Mouse (Mus musculus) embryonic facial prominence, embryonic 14.5 days (tissue): Measurements from ENCODE around the gene Vat1l. TPM values are rescaled to one million over a fixed set of nuclear protein-coding genes. Genes with fewer than 3 reads are reported as not detected.

Experiments used
- ATAC-seq: fragments of 200-750 bp; cut with Nextera tagmentation; 2 replicates; pipeline ENCODE4 v1.8.0; 2017; ENCODE audit warnings: low read depth, moderate number of reproducible peaks, moderate TSS enrichment
- DNase-seq: peaks from one replicate; pipeline ENCODE4 v3.0.0-alpha.2; 2015; ENCODE audit warnings: low spot score
- H3K27ac ChIP-seq: fragments of 300-500 bp; sonication (generic); replicated peaks from 2 replicates; pipeline ENCODE4 v1.5.1; 2014; ENCODE audit warnings: low read depth, mild to moderate bottlenecking, low read length, moderate library complexity
- H3K27me3 ChIP-seq: fragments of 300-500 bp; sonication (generic); replicated peaks from 2 replicates; pipeline ENCODE4 v1.6.1; 2014; ENCODE audit warnings: low read length; ENCODE audit not compliant: control insufficient read depth, insufficient read depth
- H3K36me3 ChIP-seq: fragments of 300-500 bp; sonication (generic); 2 replicates; pipeline ENCODE4 v1.6.1; 2014; ENCODE audit warnings: low read length, mixed read lengths; ENCODE audit not compliant: control insufficient read depth, insufficient read depth
- H3K4me1 ChIP-seq: fragments of 300-500 bp; sonication (generic); 2 replicates; pipeline ENCODE4 v1.6.1; 2014; ENCODE audit warnings: antibody characterized with exemption, low read length; ENCODE audit not compliant: control insufficient read depth, insufficient read depth
- H3K4me2 ChIP-seq: fragments of 300-500 bp; sonication (generic); 2 replicates; pipeline ENCODE4 v1.6.1; 2014; ENCODE audit warnings: low read depth, mild to moderate bottlenecking, low read length, moderate library complexity, mixed read lengths
- H3K4me3 ChIP-seq: fragments of 300-500 bp; sonication (generic); 2 replicates; pipeline ENCODE4 v1.5.1; 2014; ENCODE audit warnings: low read depth, mild to moderate bottlenecking, low read length
- H3K9ac ChIP-seq: fragments of 300-500 bp; sonication (generic); 2 replicates; pipeline ENCODE4 v1.6.1; 2014; ENCODE audit warnings: low read depth, mild to moderate bottlenecking, low read length, moderate library complexity, mixed read lengths
- H3K9me3 ChIP-seq: fragments of 300-500 bp; sonication (generic); 2 replicates; pipeline ENCODE4 v1.6.1; 2016; ENCODE audit warnings: low read length; ENCODE audit not compliant: control insufficient read depth
- WGBS: fragments of 180-500 bp; shearing (Covaris S2); extraction: QIAGEN DNeasy Blood & Tissue Kit; methylation state at CpG from one replicate; pipeline ENCODE4 v1.1.7; 2014; 5-methylcytosine and 5-hydroxymethylcytosine counted together
- polyA plus RNA-seq: library from polyadenylated mRNA; unstranded; fragments of >200 nt; fragmentation: Nextera tagmentation; extraction: Ambion mirVana; gene quantifications from 2 replicates; pipeline ENCODE4 v1.2.1, GENCODE M21; 2014

Gene Vat1l
- polyA plus RNA-seq, 1 experiment from 2014 or later: 5.0 TPM

GRCm38 (mm10) chr8:114314669-114315325 lies 109.4 kb downstream of the Vat1l start:
- DNase-seq (no peak), ATAC-seq (peak; percentile 47; the same call in 1 of the 2 replicates)
- Histone ChIP-seq H3K27me3 (no peaks in the 10 kb centered on the region), H3K4me1 (no peaks in the 10 kb centered on the region), H3K36me3 (no peaks in the 10 kb centered on the region), H3K4me3 (no peak overlapping the region), H3K9me3 (peaks cover 4% of the 10 kb centered on the region; the same call in 1 of the 2 replicates), H3K4me2 (no peak overlapping the region), H3K9ac (no peak overlapping the region), H3K27ac (no peak overlapping the region)
- 37% methylated on average over 5 of the region's 5 CpGs for WGBS

- ATAC-seq: no peak
- no peaks in the 10 kb centered on the region for H3K4me1 ChIP-seq
- no peaks in the 10 kb centered on the region for H3K27me3 ChIP-seq
- no peak overlapping the region for H3K27ac ChIP-seq
- 0 out of 2 replicates have a peak, but pooled peaks cover 6% of the 10 kb centered on the region for H3K9me3 ChIP-seq
- no peak for DNase-seq
- H3K4me2 ChIP-seq: no peak overlapping the region
- no peaks in the 10 kb centered on the region for H3K36me3 ChIP-seq
- no peak overlapping the region for H3K4me3 ChIP-seq
- H3K9ac ChIP-seq: no peak overlapping the region
- 63% methylated on average over 4 of the region's 4 CpGs for WGBS
Measured at GRCm38 (mm10) chr8:114318161-114318560, 112.7 kb downstream of the Vat1l start.

GRCm38 (mm10) chr8:114322096-114322495 lies 116.7 kb downstream of the Vat1l start:
- 83% methylated on average over 2 of the region's 2 CpGs for WGBS
- no peak for ATAC-seq

GRCm38 (mm10) chr8:114331928-114332327 lies 126.5 kb downstream of the Vat1l start:
- H3K36me3 ChIP-seq: no peaks in the 10 kb centered on the region
- H3K4me1 ChIP-seq: peaks cover 11% of the 10 kb centered on the region; the same call in 1 of the 2 replicates
- no peak overlapping the region for H3K27ac ChIP-seq
- H3K4me2 ChIP-seq: no peak overlapping the region
- H3K4me3 ChIP-seq: no peak overlapping the region
- peak; percentile 44; the same call in 1 of the 2 replicates for ATAC-seq
- H3K9me3 ChIP-seq: peaks cover 5% of the 10 kb centered on the region; the same call in 1 of the 2 replicates
- H3K27me3 ChIP-seq: no peaks in the 10 kb centered on the region
- peak; percentile 59 for DNase-seq
- no peak overlapping the region for H3K9ac ChIP-seq
- WGBS: 31% methylated on average over 5 of the region's 5 CpGs

More at GRCm38 (mm10) chr8:114322096-114322495, 116.7 kb downstream of the Vat1l start:
- no peak overlapping the region for H3K9ac ChIP-seq
- no peak overlapping the region for H3K4me2 ChIP-seq
- H3K9me3 ChIP-seq: 0 out of 2 replicates have a peak, but pooled peaks cover 6% of the 10 kb centered on the region
- H3K27ac ChIP-seq: no peak overlapping the region
- H3K4me1 ChIP-seq: no peaks in the 10 kb centered on the region
- no peak overlapping the region for H3K4me3 ChIP-seq
- no peaks in the 10 kb centered on the region for H3K36me3 ChIP-seq
- DNase-seq: no peak
- H3K27me3 ChIP-seq: no peaks in the 10 kb centered on the region

- peak; percentile 80 for DNase-seq
- 1% methylated on average over 4 of the region's 4 CpGs for WGBS
Measured at GRCm38 (mm10) chr8:114332949-114333348, 127.5 kb downstream of the Vat1l start.

GRCm38 (mm10) chr8:114335721-114336120 lies 130.3 kb downstream of the Vat1l start:
- Histone ChIP-seq H3K27me3 (no peaks in the 10 kb centered on the region), H3K9me3 (no peaks in the 10 kb centered on the region), H3K36me3 (no peaks in the 10 kb centered on the region), H3K4me3 (no peak overlapping the region), H3K4me2 (no peak overlapping the region), H3K27ac (no peak overlapping the region), H3K4me1 (peaks cover 11% of the 10 kb centered on the region; the same call in 1 of the 2 replicates), H3K9ac (no peak overlapping the region)
- DNase-seq (peak; percentile 61), ATAC-seq (peak; percentile 23; the same call in 1 of the 2 replicates)
- 51% methylated on average over 8 of the region's 8 CpGs for WGBS

More at GRCm38 (mm10) chr8:114332949-114333348, 127.5 kb downstream of the Vat1l start:
- H3K36me3 ChIP-seq: no peaks in the 10 kb centered on the region
- H3K4me1 ChIP-seq: peaks cover 11% of the 10 kb centered on the region; the same call in 1 of the 2 replicates
- H3K9ac ChIP-seq: no peak overlapping the region
- H3K4me3 ChIP-seq: no peak overlapping the region
- ATAC-seq: peak; percentile 89
- peaks cover 5% of the 10 kb centered on the region; the same call in 1 of the 2 replicates for H3K9me3 ChIP-seq
- no peak overlapping the region for H3K27ac ChIP-seq
- no peaks in the 10 kb centered on the region for H3K27me3 ChIP-seq
- H3K4me2 ChIP-seq: no peak overlapping the region

GRCm38 (mm10) chr8:114342276-114342675 lies 136.9 kb downstream of the Vat1l start:
- Histone ChIP-seq H3K36me3 (no peaks in the 10 kb centered on the region), H3K9ac (no peak overlapping the region), H3K27ac (no peak overlapping the region), H3K4me3 (no peak overlapping the region), H3K27me3 (no peaks in the 10 kb centered on the region), H3K4me2 (no peak overlapping the region), H3K9me3 (no peaks in the 10 kb centered on the region), H3K4me1 (no peaks in the 10 kb centered on the region; the same call in 1 of the 2 replicates)
- DNase-seq (no peak), ATAC-seq (no peak)
- 70% methylated on average over 5 of the region's 5 CpGs for WGBS

GRCm38 (mm10) chr8:114344789-114345188 lies 139.4 kb downstream of the Vat1l start:
- no peaks in the 10 kb centered on the region for H3K27me3 ChIP-seq
- no peak overlapping the region for H3K27ac ChIP-seq
- DNase-seq (peak; percentile 65), ATAC-seq (peak; percentile 55; the same call in 1 of the 2 replicates)
- no peak overlapping the region for H3K4me2 ChIP-seq
- H3K4me3 ChIP-seq: no peak overlapping the region
- H3K9ac ChIP-seq: no peak overlapping the region
- no peaks in the 10 kb centered on the region for H3K36me3 ChIP-seq
- no peaks in the 10 kb centered on the region for H3K9me3 ChIP-seq
- H3K4me1 ChIP-seq: no peaks in the 10 kb centered on the region; the same call in 1 of the 2 replicates
- 63% methylated on average over 5 of the region's 5 CpGs for WGBS
